ENCODE assay signal across 8 mouse cellular contexts in genomic region chr7:27506765-27507370, GRCm38 (mm10). TPM values are rescaled to one million over a fixed set of nuclear protein-coding genes. Genes with fewer than 3 reads are reported as not detected.
DNase-seq lines count a peak whose midpoint lies in the region; ATAC-seq and TF ChIP-seq lines count a peak whose summit lies in the region.

No protein-coding gene starts in this region.

- peak overlapping the region; percentile 80 for H3K4me2 ChIP-seq in heart, embryonic 16.5 days (ENCODE audit: low read depth, low read length)

- H3K36me3 ChIP-seq in heart, embryonic 16.5 days (ENCODE audit: control insufficient read depth, insufficient read depth), result no peaks in the 10 kb centered on the region

- TF ChIP-seq POLR2A in cerebellum, adult 2 months (IDR thresholded peaks at IDR 0.05; ENCODE audit: borderline replicate concordance, insufficient read depth, low read length), result no peak

- no peak for ATAC-seq in heart, embryonic 16.5 days (replicated peaks; ENCODE audit: extremely low read depth, insufficient read depth, low FRiP score)
- no peak for ATAC-seq in megakaryocyte-erythroid progenitor cell, adult 5-6 weeks (replicated peaks; ENCODE audit: low FRiP score, low TSS enrichment, poor library complexity, severe bottlenecking)

- peak overlapping the region; percentile 100 for H3K27ac ChIP-seq in heart, embryonic 16.5 days (ENCODE audit: low read length)
- H3K27ac ChIP-seq in cerebellum, adult 2 months (ENCODE audit: insufficient read depth, low read length), result no peak overlapping the region

- DNase-seq in thymus, postnatal 0 days (ENCODE audit: low spot score), result peak; percentile 18
- no peak for DNase-seq in thymus, adult 18-20 months
- peak; percentile 24 for DNase-seq in lung, postnatal 36 days
- no peak for DNase-seq in cerebellum, adult 2 months
- DNase-seq in retina, embryonic 14.5 days (ENCODE audit: low spot score), result no peak
- no peak for DNase-seq in cerebellum, postnatal 36 days

- peak overlapping the region; percentile 79 for H3K9ac ChIP-seq in heart, embryonic 16.5 days (ENCODE audit: low read length)

- H3K9me3 ChIP-seq in heart, embryonic 16.5 days (replicated peaks; ENCODE audit: control insufficient read depth, low read length), result no peaks in the 10 kb centered on the region

- TF ChIP-seq CTCF in cerebellum, adult 2 months (IDR thresholded peaks at IDR 0.05; ENCODE audit: borderline replicate concordance, insufficient read depth, low read depth, low read length), result no peak

- 27% methylated on average over 9 of the region's 9 CpGs for WGBS in heart, embryonic 16.5 days
- WGBS in cerebellum, adult 2 months, result 52% methylated on average over 9 of the region's 9 CpGs

- peak overlapping the region; percentile 77 for H3K4me3 ChIP-seq in heart, embryonic 16.5 days (ENCODE audit: low read length)
- H3K4me3 ChIP-seq in cerebellum, adult 2 months (replicated peaks; ENCODE audit: insufficient read depth, low read depth, low read length), result no peak overlapping the region

- no peaks in the 10 kb centered on the region for H3K27me3 ChIP-seq in heart, embryonic 16.5 days (ENCODE audit: control insufficient read depth, insufficient read depth, low read length)
- H3K27me3 ChIP-seq in cerebellum, adult 2 months (ENCODE audit: control insufficient read depth, insufficient read depth, low read length), result no peaks in the 10 kb centered on the region

- H3K4me1 ChIP-seq in heart, embryonic 16.5 days (ENCODE audit: control insufficient read depth, insufficient read depth, low read length), result peaks cover 17% of the 10 kb centered on the region
- H3K4me1 ChIP-seq in cerebellum, adult 2 months (ENCODE audit: control insufficient read depth, insufficient read depth, low read length), result no peaks in the 10 kb centered on the region

RNA-seq across cellular contexts. Expression of gene Prx, which starts 7.7 kb away (rescaled TPM):
- 1.1 and 1.2 TPM in 2 replicates for polyA plus RNA-seq in thymus, postnatal 0 days (2015; fragmentation: Nextera tagmentation; extraction: Ambion mirVana)
- 1.7 and 2.7 TPM in 2 replicates for polyA plus RNA-seq in heart, embryonic 16.5 days (2015; fragmentation: Nextera tagmentation; extraction: Ambion mirVana)
- 0.77 and 1.9 TPM in 2 replicates for total RNA-seq in megakaryocyte-erythroid progenitor cell, adult 5-6 weeks (2014; fragmentation: Nextera tagmentation)
- total RNA-seq in megakaryocyte-erythroid progenitor cell, adult 5-6 weeks (2017), result 1.3 and 1.4 TPM in 2 replicates
- 0.34 and 0.43 TPM in 2 replicates for polyA plus RNA-seq in cerebellum, adult 2 months (2012; rRNA removed)

RNA-seq across cellular contexts. Expression of gene Hipk4, which starts 16.2 kb away (rescaled TPM):
- polyA plus RNA-seq in thymus, postnatal 0 days (2015; fragmentation: Nextera tagmentation; extraction: Ambion mirVana), result 0.12 and 0.14 TPM in 2 replicates
- polyA plus RNA-seq in heart, embryonic 16.5 days (2015; fragmentation: Nextera tagmentation; extraction: Ambion mirVana), result 0.25 and 0.38 TPM in 2 replicates
- total RNA-seq in megakaryocyte-erythroid progenitor cell, adult 5-6 weeks (2014; fragmentation: Nextera tagmentation), result 2.4 and 2.6 TPM in 2 replicates
- 0.23 TPM in 1 of 2 replicates, not detected in the other for total RNA-seq in megakaryocyte-erythroid progenitor cell, adult 5-6 weeks (2017)
- polyA plus RNA-seq in cerebellum, adult 2 months (2012; rRNA removed), result 0.20 and 0.21 TPM in 2 replicates

RNA-seq across cellular contexts. Expression of gene Sertad1, which starts 20.2 kb away (rescaled TPM):
- polyA plus RNA-seq in thymus, postnatal 0 days (2015; fragmentation: Nextera tagmentation; extraction: Ambion mirVana), result 33.5 and 35.1 TPM in 2 replicates
- polyA plus RNA-seq in heart, embryonic 16.5 days (2015; fragmentation: Nextera tagmentation; extraction: Ambion mirVana), result 36.4 and 44.0 TPM in 2 replicates
- total RNA-seq in megakaryocyte-erythroid progenitor cell, adult 5-6 weeks (2014; fragmentation: Nextera tagmentation), result 2.0 and 6.6 TPM in 2 replicates
- total RNA-seq in megakaryocyte-erythroid progenitor cell, adult 5-6 weeks (2017), result 9.7 and 11.3 TPM in 2 replicates
- polyA plus RNA-seq in cerebellum, adult 2 months (2012; rRNA removed), result 17.4 and 17.9 TPM in 2 replicates

RNA-seq across cellular contexts. Expression of gene Sertad3, which starts 33.3 kb away (rescaled TPM):
- polyA plus RNA-seq in thymus, postnatal 0 days (2015; fragmentation: Nextera tagmentation; extraction: Ambion mirVana), result 29.0 and 31.0 TPM in 2 replicates
- polyA plus RNA-seq in heart, embryonic 16.5 days (2015; fragmentation: Nextera tagmentation; extraction: Ambion mirVana), result 22.1 and 23.4 TPM in 2 replicates
- total RNA-seq in megakaryocyte-erythroid progenitor cell, adult 5-6 weeks (2014; fragmentation: Nextera tagmentation), result 4.8 and 10.1 TPM in 2 replicates
- 4.3 and 12.5 TPM in 2 replicates for total RNA-seq in megakaryocyte-erythroid progenitor cell, adult 5-6 weeks (2017)
- 8.1 and 8.9 TPM in 2 replicates for polyA plus RNA-seq in cerebellum, adult 2 months (2012; rRNA removed)

RNA-seq across cellular contexts. Expression of gene Pld3, which starts 46.1 kb away (rescaled TPM):
- 134 and 145 TPM in 2 replicates for polyA plus RNA-seq in thymus, postnatal 0 days (2015; fragmentation: Nextera tagmentation; extraction: Ambion mirVana)
- 58.6 and 63.4 TPM in 2 replicates for polyA plus RNA-seq in heart, embryonic 16.5 days (2015; fragmentation: Nextera tagmentation; extraction: Ambion mirVana)
- total RNA-seq in megakaryocyte-erythroid progenitor cell, adult 5-6 weeks (2014; fragmentation: Nextera tagmentation), result 9.4 and 9.8 TPM in 2 replicates
- 2.4 and 7.8 TPM in 2 replicates for total RNA-seq in megakaryocyte-erythroid progenitor cell, adult 5-6 weeks (2017)
- polyA plus RNA-seq in cerebellum, adult 2 months (2012; rRNA removed), result 220 and 242 TPM in 2 replicates

Comparison
In these comparisons a context has a peak if more than half of its experiments do, and no peak if none do; other contexts are left out.
1. DNase-seq: peak in thymus, postnatal 0 days (single experiment) and lung, postnatal 36 days (single experiment); none in thymus, adult 18-20 months (0 of 2), cerebellum, adult 2 months (0 of 2), retina, embryonic 14.5 days (single experiment) and cerebellum, postnatal 36 days (0 of 2).